Mouse (Mus musculus): ENCODE results near the gene Wdr47. TPM values are rescaled to one million over a fixed set of nuclear protein-coding genes. Genes with fewer than 3 reads are reported as not detected.
A peak's percentile ranks its signal among the peaks of the same experiment; 100 is the strongest.
"Not testable (repeated sequence)": the region's sequence is repeated elsewhere in the genome, so short reads cannot be mapped to it uniquely, and the experiment has no call there.

Wdr47 gene
- polyA plus RNA-seq, 1 experiment = 48.2 TPM

GRCm38 (mm10) chr3:108646036-108646435 lies 55.0 kb downstream of the Wdr47 start:
- H3K4me3 ChIP-seq (replicated peaks; ENCODE audit: insufficient read depth, low read depth, low read length) = no peak overlapping the region
- no peak overlapping the region for H3K27ac ChIP-seq (ENCODE audit: insufficient read depth, low read length)
- no peaks in the 10 kb centered on the region for H3K27me3 ChIP-seq (ENCODE audit: control insufficient read depth, insufficient read depth, low read length)
- peak; percentile 30 to 36 for DNase-seq
- no peaks in the 10 kb centered on the region for H3K4me1 ChIP-seq (ENCODE audit: control insufficient read depth, insufficient read depth, low read length)
- WGBS = 36% methylated on average over 7 of the region's 7 CpGs
- TF ChIP-seq POLR2A (IDR thresholded peaks at IDR 0.05; ENCODE audit: borderline replicate concordance, insufficient read depth, low read length) (no peak), CTCF (IDR thresholded peaks at IDR 0.05; ENCODE audit: borderline replicate concordance, insufficient read depth, low read depth, low read length) (no peak)

GRCm38 (mm10) chr3:108647681-108648080 lies 56.6 kb downstream of the Wdr47 start:
- not testable (repeated sequence) for H3K4me3 ChIP-seq (replicated peaks; ENCODE audit: insufficient read depth, low read depth, low read length); H3K27me3 ChIP-seq (ENCODE audit: control insufficient read depth, insufficient read depth, low read length); H3K27ac ChIP-seq (ENCODE audit: insufficient read depth, low read length); H3K4me1 ChIP-seq (ENCODE audit: control insufficient read depth, insufficient read depth, low read length); DNase-seq
- 49% methylated on average over 5 of the region's 5 CpGs for WGBS

GRCm38 (mm10) chr3:108652866-108653642 lies 62.0 kb downstream of the Wdr47 start:
- TF ChIP-seq POLR2A (IDR thresholded peaks at IDR 0.05; ENCODE audit: borderline replicate concordance, insufficient read depth, low read length) (no peak), CTCF (IDR thresholded peaks at IDR 0.05; ENCODE audit: borderline replicate concordance, insufficient read depth, low read depth, low read length) (no peak)
- no peak for DNase-seq
- WGBS = 21% methylated on average over 9 of the region's 9 CpGs
- Histone ChIP-seq H3K27me3 (ENCODE audit: control insufficient read depth, insufficient read depth, low read length) (no peaks in the 10 kb centered on the region), H3K27ac (ENCODE audit: insufficient read depth, low read length) (no peak overlapping the region; the same call in 1 of the 2 replicates), H3K4me1 (ENCODE audit: control insufficient read depth, insufficient read depth, low read length) (no peaks in the 10 kb centered on the region), H3K4me3 (replicated peaks; ENCODE audit: insufficient read depth, low read depth, low read length) (no peak overlapping the region)

GRCm38 (mm10) chr3:108653710-108654379 lies 62.8 kb downstream of the Wdr47 start, which contains the start of gene Clcc1:
Clcc1 (plus strand) TSS chr3:108653913.
- peak within 1 kb of the TSS; percentile 67 for H3K4me3 ChIP-seq (replicated peaks; ENCODE audit: insufficient read depth, low read depth, low read length)
- no peaks in the 10 kb centered on the region for H3K27me3 ChIP-seq (ENCODE audit: control insufficient read depth, insufficient read depth, low read length)
- peak; percentile 95 for DNase-seq
- H3K27ac ChIP-seq (ENCODE audit: insufficient read depth, low read length) = no peak within 1 kb of the TSS; the same call in 1 of the 2 replicates
- WGBS = under 1% methylated on average over 57 of the region's 57 CpGs
- H3K4me1 ChIP-seq (ENCODE audit: control insufficient read depth, insufficient read depth, low read length) = no peaks in the 10 kb centered on the region
- peak; percentile 87 for TF ChIP-seq POLR2A (IDR thresholded peaks at IDR 0.05; ENCODE audit: borderline replicate concordance, insufficient read depth, low read length)
- no peak for TF ChIP-seq CTCF (IDR thresholded peaks at IDR 0.05; ENCODE audit: borderline replicate concordance, insufficient read depth, low read depth, low read length)

- H3K4me1 ChIP-seq (ENCODE audit: control insufficient read depth, insufficient read depth, low read length) = no peaks in the 10 kb centered on the region
- WGBS = 22% methylated on average over 14 of the region's 14 CpGs
- H3K4me3 ChIP-seq (replicated peaks; ENCODE audit: insufficient read depth, low read depth, low read length) = peak overlapping the region; percentile 67
- DNase-seq = no peak
- no peaks in the 10 kb centered on the region for H3K27me3 ChIP-seq (ENCODE audit: control insufficient read depth, insufficient read depth, low read length)
- H3K27ac ChIP-seq (ENCODE audit: insufficient read depth, low read length) = no peak overlapping the region
- no peak for TF ChIP-seq CTCF (IDR thresholded peaks at IDR 0.05; ENCODE audit: borderline replicate concordance, insufficient read depth, low read depth, low read length)
- no peak for TF ChIP-seq POLR2A (IDR thresholded peaks at IDR 0.05; ENCODE audit: borderline replicate concordance, insufficient read depth, low read length)
Observed at GRCm38 (mm10) chr3:108654566-108654965, 63.5 kb downstream of the Wdr47 start.

GRCm38 (mm10) chr3:108655486-108655885 lies 64.4 kb downstream of the Wdr47 start:
- DNase-seq = no peak
- Histone ChIP-seq H3K27ac (ENCODE audit: insufficient read depth, low read length) (no peak overlapping the region), H3K27me3 (ENCODE audit: control insufficient read depth, insufficient read depth, low read length) (no peaks in the 10 kb centered on the region), H3K4me1 (ENCODE audit: control insufficient read depth, insufficient read depth, low read length) (no peaks in the 10 kb centered on the region), H3K4me3 (replicated peaks; ENCODE audit: insufficient read depth, low read depth, low read length) (no peak overlapping the region)
- TF ChIP-seq POLR2A (IDR thresholded peaks at IDR 0.05; ENCODE audit: borderline replicate concordance, insufficient read depth, low read length) = no peak
- WGBS = 62% methylated on average over 7 of the region's 7 CpGs

- Histone ChIP-seq H3K4me1 (ENCODE audit: control insufficient read depth, insufficient read depth, low read length) (no peaks in the 10 kb centered on the region), H3K27me3 (ENCODE audit: control insufficient read depth, insufficient read depth, low read length) (no peaks in the 10 kb centered on the region), H3K4me3 (replicated peaks; ENCODE audit: insufficient read depth, low read depth, low read length) (no peak overlapping the region), H3K27ac (ENCODE audit: insufficient read depth, low read length) (no peak overlapping the region)
- DNase-seq = no peak
- WGBS = 95% methylated on average over 9 of the region's 9 CpGs
- no peak for TF ChIP-seq CTCF (IDR thresholded peaks at IDR 0.05; ENCODE audit: borderline replicate concordance, insufficient read depth, low read depth, low read length)
- TF ChIP-seq POLR2A (IDR thresholded peaks at IDR 0.05; ENCODE audit: borderline replicate concordance, insufficient read depth, low read length) = no peak
Observed at GRCm38 (mm10) chr3:108658612-108659011, 67.5 kb downstream of the Wdr47 start.

GRCm38 (mm10) chr3:108660941-108661340 lies 69.9 kb downstream of the Wdr47 start:
- Histone ChIP-seq H3K4me1 (ENCODE audit: control insufficient read depth, insufficient read depth, low read length) (no peaks in the 10 kb centered on the region), H3K27ac (ENCODE audit: insufficient read depth, low read length) (no peak overlapping the region), H3K27me3 (ENCODE audit: control insufficient read depth, insufficient read depth, low read length) (no peaks in the 10 kb centered on the region), H3K4me3 (replicated peaks; ENCODE audit: insufficient read depth, low read depth, low read length) (no peak overlapping the region)
- WGBS = 74% methylated on average over 1 of the region's 1 CpGs
- DNase-seq = no peak
- TF ChIP-seq POLR2A (IDR thresholded peaks at IDR 0.05; ENCODE audit: borderline replicate concordance, insufficient read depth, low read length) (no peak), CTCF (IDR thresholded peaks at IDR 0.05; ENCODE audit: borderline replicate concordance, insufficient read depth, low read depth, low read length) (no peak)

Measured in cerebellum, adult 2 months (tissue).